Mouse (Mus musculus) heart, embryonic 16.5 days (tissue): Measurements from ENCODE around the gene Nck2. TPM values are rescaled to one million over a fixed set of nuclear protein-coding genes. Genes with fewer than 3 reads are reported as not detected.

ENCODE experiments used
- ATAC-seq: fragments of 200-750 bp; cut with Nextera tagmentation; replicated peaks from 2 replicates; pipeline ENCODE4 v1.8.0; 2017; ENCODE audit warnings: moderate number of reproducible peaks; ENCODE audit not compliant: insufficient read depth, low FRiP score; ENCODE audit errors: extremely low read depth
- H3K27ac ChIP-seq: fragments of 300-500 bp; sonication (generic); 2 replicates; pipeline ENCODE4 v1.5.1; 2014; ENCODE audit warnings: mild to moderate bottlenecking, low read length, control low read depth, moderate library complexity
- H3K27me3 ChIP-seq: fragments of 300-500 bp; sonication (generic); 2 replicates; pipeline ENCODE4 v1.6.1; 2014; ENCODE audit warnings: low read length, mixed read lengths; ENCODE audit not compliant: control insufficient read depth, insufficient read depth
- H3K36me3 ChIP-seq: fragments of 300-500 bp; sonication (generic); 2 replicates; pipeline ENCODE4 v1.6.1; 2014; ENCODE audit not compliant: control insufficient read depth, insufficient read depth
- H3K4me1 ChIP-seq: fragments of 300-500 bp; sonication (generic); 2 replicates; pipeline ENCODE4 v1.6.1; 2014; ENCODE audit warnings: low read length, mixed read lengths; ENCODE audit not compliant: control insufficient read depth, insufficient read depth
- H3K4me2 ChIP-seq: fragments of 300-500 bp; sonication (generic); 2 replicates; pipeline ENCODE4 v1.6.1; 2014; ENCODE audit warnings: low read depth, mild to moderate bottlenecking, control low read depth, low read length
- H3K4me3 ChIP-seq: fragments of 300-500 bp; sonication (generic); 2 replicates; pipeline ENCODE4 v1.5.1; 2014; ENCODE audit warnings: mild to moderate bottlenecking, control low read depth, low read length
- H3K9ac ChIP-seq: fragments of 300-500 bp; sonication (generic); 2 replicates; pipeline ENCODE4 v1.6.1; 2014; ENCODE audit warnings: low read length, control low read depth
- H3K9me3 ChIP-seq: fragments of 300-500 bp; sonication (generic); replicated peaks from 2 replicates; pipeline ENCODE4 v1.6.1; 2016; ENCODE audit warnings: low read length; ENCODE audit not compliant: control insufficient read depth
- WGBS: fragments of 180-500 bp; shearing (Covaris S2); extraction: QIAGEN DNeasy Blood & Tissue Kit; methylation state at CpG from one replicate; pipeline ENCODE4 v1.1.7; 2014; 5-methylcytosine and 5-hydroxymethylcytosine counted together
- polyA plus RNA-seq: library from polyadenylated mRNA; unstranded; fragments of >200 nt; fragmentation: Nextera tagmentation; extraction: Ambion mirVana; gene quantifications from 2 replicates; pipeline ENCODE4 v1.2.1, GENCODE M21; 2015

The Nck2 gene
- polyA plus RNA-seq = 27.6 and 31.2 TPM in 2 replicates

GRCm38 (mm10) chr1:43444531-43444930, at the start of gene Nck2:
Nck2 (plus strand) TSS chr1:43444579.
- H3K4me2 ChIP-seq = peak within 1 kb of the TSS; percentile 94
- ATAC-seq = no peak
- H3K27ac ChIP-seq = peak within 1 kb of the TSS; percentile 94
- H3K4me1 ChIP-seq = peaks cover 23% of the 10 kb centered on the region
- H3K36me3 ChIP-seq = no peaks in the 10 kb centered on the region
- no peaks in the 10 kb centered on the region for H3K27me3 ChIP-seq
- WGBS = 25% methylated on average over 9 of the region's 9 CpGs
- no peaks in the 10 kb centered on the region for H3K9me3 ChIP-seq
- peak within 1 kb of the TSS; percentile 98 for H3K4me3 ChIP-seq
- H3K9ac ChIP-seq = peak within 1 kb of the TSS; percentile 98

DNA sequence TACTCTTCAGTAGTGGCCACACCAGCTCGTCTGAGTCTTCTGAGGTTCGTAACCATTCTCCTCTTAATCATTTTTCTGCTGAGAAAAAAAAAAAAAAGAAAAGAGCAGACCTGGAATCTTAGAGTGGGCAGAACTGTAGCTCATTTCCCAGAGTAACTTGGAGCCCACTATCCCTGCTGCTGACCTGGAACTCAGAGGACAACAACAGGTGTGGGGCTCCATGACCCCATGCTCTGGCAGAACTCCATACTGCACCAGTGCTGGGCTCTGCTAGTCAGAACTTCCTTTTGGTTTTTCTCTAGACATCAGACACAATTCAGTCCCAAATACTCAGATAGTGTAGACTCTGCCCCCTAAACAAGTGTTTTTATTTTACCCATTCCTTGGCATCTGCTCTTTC, 49.3 kb upstream of the Nck2 start:
- Histone ChIP-seq H3K27ac (no peak overlapping the region), H3K4me1 (no peaks in the 10 kb centered on the region), H3K9me3 (no peaks in the 10 kb centered on the region), H3K27me3 (no peaks in the 10 kb centered on the region), H3K4me2 (no peak overlapping the region), H3K4me3 (no peak overlapping the region), H3K36me3 (no peaks in the 10 kb centered on the region), H3K9ac (no peak overlapping the region)
- 76% methylated on average over 2 of the region's 2 CpGs for WGBS
- ATAC-seq = no peak

DNA sequence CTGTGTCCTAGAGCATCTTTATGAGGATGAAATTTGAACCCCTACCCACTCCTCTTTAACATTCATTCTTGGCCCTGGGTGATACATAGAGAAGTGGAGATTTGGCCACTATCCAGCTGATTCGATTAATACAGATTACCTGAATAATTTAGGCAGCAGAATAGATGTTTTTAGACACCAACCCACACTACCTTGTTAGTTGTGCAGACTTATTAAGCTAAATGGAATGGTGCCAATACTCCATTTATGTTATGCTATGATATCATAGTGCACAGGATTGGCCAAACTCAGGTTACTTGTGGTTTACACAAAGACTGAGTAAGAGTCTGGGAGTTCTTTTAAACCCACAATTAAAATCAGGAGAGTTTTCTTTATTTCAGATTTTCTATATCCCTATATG, 48.6 kb upstream of the Nck2 start:
- no peaks in the 10 kb centered on the region for H3K4me1 ChIP-seq
- H3K27ac ChIP-seq = no peak overlapping the region
- 78% methylated on average over 1 of the region's 1 CpGs for WGBS
- H3K9ac ChIP-seq = no peak overlapping the region
- no peak overlapping the region for H3K4me3 ChIP-seq
- no peaks in the 10 kb centered on the region for H3K27me3 ChIP-seq
- H3K4me2 ChIP-seq = no peak overlapping the region
- H3K36me3 ChIP-seq = no peaks in the 10 kb centered on the region
- ATAC-seq = no peak
- no peaks in the 10 kb centered on the region for H3K9me3 ChIP-seq

DNA sequence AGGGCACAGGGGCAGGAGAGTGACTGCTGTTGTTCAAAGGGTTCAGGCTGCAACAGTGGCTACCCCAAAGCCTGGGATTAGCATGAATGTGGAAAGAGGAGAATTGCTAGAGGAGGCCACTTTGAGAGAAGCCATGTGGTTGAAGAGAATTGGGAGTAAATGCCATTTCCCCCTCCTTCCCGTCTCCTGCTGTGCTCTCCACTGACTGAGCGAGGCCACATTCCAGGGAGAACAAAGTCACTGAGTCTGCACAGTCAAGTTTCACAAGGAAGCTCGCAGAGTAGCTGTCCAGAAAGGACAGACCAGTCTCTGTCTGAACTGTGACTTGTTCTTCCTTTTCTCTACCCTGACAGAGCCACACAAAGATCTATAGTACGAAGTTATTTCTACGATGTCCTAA, 47.9 kb upstream of the Nck2 start:
- WGBS = 51% methylated on average over 5 of the region's 5 CpGs
- no peaks in the 10 kb centered on the region for H3K4me1 ChIP-seq
- ATAC-seq = no peak
- H3K9ac ChIP-seq = no peak overlapping the region
- no peak overlapping the region for H3K4me2 ChIP-seq
- H3K27ac ChIP-seq = no peak overlapping the region
- no peaks in the 10 kb centered on the region for H3K9me3 ChIP-seq
- no peak overlapping the region for H3K4me3 ChIP-seq
- no peaks in the 10 kb centered on the region for H3K27me3 ChIP-seq
- no peaks in the 10 kb centered on the region for H3K36me3 ChIP-seq

GRCm38 (mm10) chr1:43397096-43397495, 47.3 kb upstream of the Nck2 start:
- Histone ChIP-seq H3K9ac (no peak overlapping the region), H3K27ac (no peak overlapping the region), H3K9me3 (no peaks in the 10 kb centered on the region), H3K4me2 (no peak overlapping the region), H3K27me3 (no peaks in the 10 kb centered on the region), H3K36me3 (no peaks in the 10 kb centered on the region), H3K4me3 (no peak overlapping the region), H3K4me1 (no peaks in the 10 kb centered on the region)
- ATAC-seq = no peak
- 80% methylated on average over 2 of the region's 2 CpGs for WGBS

DNA sequence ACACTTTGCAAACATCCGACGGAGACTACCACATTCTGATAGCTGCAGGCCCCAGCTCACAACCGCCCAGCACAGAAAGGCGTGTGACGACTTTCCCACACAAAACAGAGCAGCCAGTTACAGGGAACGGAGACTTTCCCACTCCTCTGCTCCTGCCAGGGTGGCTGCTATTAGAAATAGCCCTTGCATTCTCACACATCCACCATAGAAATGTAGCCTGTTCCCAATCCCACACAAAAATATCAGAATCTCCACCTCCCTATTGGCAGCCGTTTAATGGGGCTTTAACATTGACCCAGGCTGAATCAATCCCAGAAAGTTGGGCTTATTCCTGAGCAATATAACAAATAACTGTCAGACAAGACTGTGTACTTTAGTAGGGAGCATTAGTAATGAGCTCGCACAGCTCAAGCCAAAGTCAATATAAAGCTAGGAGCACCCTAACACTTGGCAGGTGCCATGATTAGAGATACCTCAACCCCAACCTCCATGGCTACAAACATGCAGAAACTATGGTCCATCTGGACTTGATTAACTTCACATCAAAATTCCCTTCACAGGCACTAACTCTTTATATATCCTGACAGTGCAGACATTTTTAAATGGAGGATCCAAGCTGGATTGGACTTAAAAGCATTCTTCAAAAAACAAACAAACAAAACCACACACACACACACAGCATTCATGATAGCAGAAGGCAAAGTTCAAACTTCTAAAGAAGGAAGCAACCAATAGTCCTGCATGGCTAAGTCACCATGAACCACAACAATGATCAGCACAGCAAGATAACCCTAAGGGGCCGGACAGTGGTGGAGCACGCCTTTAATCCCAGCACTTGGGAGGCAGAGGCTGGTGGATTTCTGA, 45.4 kb upstream of the Nck2 start:
- Histone ChIP-seq H3K4me3 (no peak overlapping the region), H3K4me2 (no peak overlapping the region), H3K36me3 (no peaks in the 10 kb centered on the region), H3K27ac (no peak overlapping the region), H3K9me3 (no peaks in the 10 kb centered on the region), H3K4me1 (no peaks in the 10 kb centered on the region), H3K9ac (no peak overlapping the region), H3K27me3 (no peaks in the 10 kb centered on the region)
- no peak for ATAC-seq
- 87% methylated on average over 10 of the region's 10 CpGs for WGBS

- Histone ChIP-seq H3K27ac (no peak overlapping the region), H3K4me1 (peaks cover under 1% of the 10 kb centered on the region; the same call in 1 of the 2 replicates), H3K36me3 (no peaks in the 10 kb centered on the region), H3K4me3 (no peak overlapping the region), H3K4me2 (no peak overlapping the region), H3K9me3 (no peaks in the 10 kb centered on the region), H3K9ac (no peak overlapping the region), H3K27me3 (no peaks in the 10 kb centered on the region)
- no peak for ATAC-seq
- 46% methylated on average over 8 of the region's 8 CpGs for WGBS
These were observed 44.7 kb upstream of the Nck2 start for GRCm38 (mm10) chr1:43399602-43400216.

DNA sequence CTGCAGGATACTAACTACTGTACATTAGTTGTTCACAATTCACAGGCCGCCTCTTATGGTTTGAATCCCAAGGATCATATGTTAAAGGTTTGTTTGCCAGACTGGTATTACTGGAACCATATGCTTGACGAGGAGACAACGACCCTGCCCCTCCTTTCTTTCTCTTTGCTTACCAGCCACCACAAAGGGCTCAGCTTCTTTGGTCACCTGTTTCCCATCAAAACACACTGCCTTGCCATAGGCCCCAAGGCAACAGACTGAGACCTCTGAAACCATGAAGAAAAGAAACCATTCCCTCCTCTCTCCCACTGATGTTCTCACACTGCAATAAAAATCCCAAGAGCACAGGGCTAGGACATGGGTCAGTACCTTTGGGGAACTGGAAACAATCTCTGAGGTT, 43.7 kb upstream of the Nck2 start:
- no peak overlapping the region for H3K9ac ChIP-seq
- no peak overlapping the region for H3K27ac ChIP-seq
- no peak overlapping the region for H3K4me3 ChIP-seq
- H3K9me3 ChIP-seq = no peaks in the 10 kb centered on the region
- 73% methylated on average over 3 of the region's 3 CpGs for WGBS
- H3K27me3 ChIP-seq = no peaks in the 10 kb centered on the region
- ATAC-seq = no peak
- H3K4me2 ChIP-seq = no peak overlapping the region
- peaks cover 7% of the 10 kb centered on the region; the same call in 1 of the 2 replicates for H3K4me1 ChIP-seq
- no peaks in the 10 kb centered on the region for H3K36me3 ChIP-seq

DNA sequence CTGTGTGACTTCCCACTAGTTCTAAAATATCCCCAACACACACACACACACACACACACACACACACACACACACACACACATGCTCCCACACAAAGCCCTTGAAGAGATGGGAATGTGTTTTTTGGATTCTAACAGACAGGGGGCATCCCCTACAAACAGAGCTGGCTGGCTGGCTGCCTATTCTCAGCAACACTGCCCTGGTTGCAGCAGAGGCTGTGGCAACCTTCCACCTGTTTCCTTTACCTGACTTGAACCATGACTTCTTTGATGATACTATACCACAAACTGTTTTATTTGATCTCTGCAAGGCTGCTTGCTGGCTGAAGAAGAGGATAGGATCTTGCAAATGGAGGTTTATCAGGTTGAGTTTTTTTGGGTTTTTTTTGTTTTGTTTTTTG, 41.0 kb upstream of the Nck2 start:
- H3K4me1 ChIP-seq = peaks cover 7% of the 10 kb centered on the region; the same call in 1 of the 2 replicates
- no peaks in the 10 kb centered on the region for H3K36me3 ChIP-seq
- no peak overlapping the region for H3K27ac ChIP-seq
- H3K9me3 ChIP-seq = no peaks in the 10 kb centered on the region
- no peak; the same call in 1 of the 2 replicates for ATAC-seq
- no peaks in the 10 kb centered on the region for H3K27me3 ChIP-seq
- no peak overlapping the region for H3K4me3 ChIP-seq
- no peak overlapping the region for H3K4me2 ChIP-seq
- no peak overlapping the region for H3K9ac ChIP-seq
